Mouse (Mus musculus) G1E (cell line): Measurements from ENCODE around the gene Faap20.

Source experiments
- CTCF ChIP-seq: IDR thresholded peaks from 2 replicates; pipeline ENCODE4 v1.5.1; 2012; ENCODE audit warnings: low read depth, low read length, inconsistent platforms, mixed read lengths
- GATA1 ChIP-seq: IDR thresholded peaks from 2 replicates; pipeline ENCODE4 v1.6.1; 2012; ENCODE audit warnings: borderline replicate concordance, low read length, inconsistent platforms, mixed read lengths
- GATA2 ChIP-seq: IDR thresholded peaks from 2 replicates; pipeline ENCODE4 v1.6.1; 2012; ENCODE audit warnings: low read depth, low read length, inconsistent platforms, borderline replicate concordance
- POLR2AphosphoS5 ChIP-seq: IDR thresholded peaks from 2 replicates; pipeline ENCODE4 v1.6.1; 2012; ENCODE audit warnings: low read depth, low read length, inconsistent platforms; ENCODE audit not compliant: insufficient replicate concordance
- TAL1 ChIP-seq: conservative IDR thresholded peaks from 2 replicates; pipeline ENCODE4 v1.6.1; 2012; ENCODE audit warnings: low read depth, low read length, inconsistent platforms, mixed read lengths

DNA sequence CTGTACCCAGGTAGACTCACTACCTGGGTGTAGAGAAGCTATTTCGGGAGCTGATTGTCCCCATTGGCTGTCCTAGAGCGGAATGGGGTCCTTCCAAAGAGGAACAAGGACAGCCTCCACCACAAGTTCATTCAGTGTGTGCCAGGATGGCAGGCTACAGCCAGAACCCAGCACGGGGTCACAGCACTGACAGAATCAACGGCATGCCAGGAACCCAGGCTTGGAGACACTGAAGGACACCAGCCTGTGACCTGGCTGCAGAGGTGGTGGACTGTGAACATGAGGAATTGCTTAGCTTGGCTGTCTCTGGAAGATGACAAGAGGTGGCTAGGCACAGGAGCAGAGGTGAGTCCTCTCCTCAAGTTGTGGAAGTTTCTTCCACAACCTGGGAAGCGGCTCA is 7.3 kb upstream of the Faap20 start:
- TF ChIP-seq CTCF: no peak
- TF ChIP-seq POLR2AphosphoS5: no peak
- TF ChIP-seq GATA1: no peak
- no peak for TF ChIP-seq TAL1
- TF ChIP-seq GATA2: no peak
